Mouse (Mus musculus) stomach, postnatal 0 days (tissue): ENCODE measurements at regions not wholly inside any gene's neighbourhood (a gene's known extent, or its start where the extent isn't known, plus 50 kb on each side); places are given as distances from the start of the nearest gene placed in this dataset.

ENCODE experiments used
- ATAC-seq: fragments of 200-750 bp; cut with Nextera tagmentation; 2 replicates; pipeline ENCODE4 v1.8.0; 2017; ENCODE audit not compliant: low FRiP score, low TSS enrichment
- DNase-seq: peaks from one replicate; pipeline ENCODE4 v3.0.0-alpha.2; 2016; ENCODE audit warnings: low spot score
- H3K27ac ChIP-seq: fragments of 300-500 bp; sonication (generic); replicated peaks from 2 replicates; pipeline ENCODE4 v1.5.1; 2014; ENCODE audit warnings: mild to moderate bottlenecking, control low read depth
- H3K27me3 ChIP-seq: fragments of 300-500 bp; sonication (generic); 2 replicates; pipeline ENCODE4 v1.6.1; 2014; ENCODE audit warnings: low read length; ENCODE audit not compliant: control insufficient read depth, insufficient read depth
- H3K36me3 ChIP-seq: fragments of 300-500 bp; sonication (generic); 2 replicates; pipeline ENCODE4 v1.6.1; 2014; ENCODE audit warnings: low read length, mixed read lengths; ENCODE audit not compliant: control insufficient read depth, insufficient read depth
- H3K4me1 ChIP-seq: fragments of 300-500 bp; sonication (generic); replicated peaks from 2 replicates; pipeline ENCODE4 v1.6.1; 2014; ENCODE audit warnings: antibody characterized with exemption; ENCODE audit not compliant: control insufficient read depth, insufficient read depth
- H3K4me2 ChIP-seq: fragments of 300-500 bp; sonication (generic); replicated peaks from 2 replicates; pipeline ENCODE4 v1.6.1; 2014; ENCODE audit warnings: low read depth, mild to moderate bottlenecking, control low read depth, moderate library complexity
- H3K4me3 ChIP-seq: fragments of 300-500 bp; sonication (generic); 2 replicates; pipeline ENCODE4 v1.5.1; 2014; ENCODE audit warnings: low read depth, low read length, control low read depth
- H3K9ac ChIP-seq: fragments of 300-500 bp; sonication (generic); 2 replicates; pipeline ENCODE4 v1.6.1; 2014; ENCODE audit warnings: mild to moderate bottlenecking, low read length, control low read depth, mixed read lengths
- H3K9me3 ChIP-seq: fragments of 300-500 bp; sonication (generic); 2 replicates; pipeline ENCODE4 v1.6.1; 2016; ENCODE audit warnings: low read length; ENCODE audit not compliant: control insufficient read depth
- CTCF ChIP-seq: IDR thresholded peaks from 2 replicates; pipeline ENCODE4 v1.5.1; 2016; ENCODE audit warnings: antibody characterized with exemption, low read depth, mild to moderate bottlenecking, moderate library complexity
- EP300 ChIP-seq: optimal IDR thresholded peaks from 2 replicates; pipeline ENCODE3; 2016; ENCODE audit warnings: antibody characterized with exemption
- WGBS: fragments of 180-500 bp; shearing (Covaris S2); extraction: QIAGEN DNeasy Blood & Tissue Kit; methylation state at CpG from one replicate; pipeline ENCODE4 v1.1.7; 2014; 5-methylcytosine and 5-hydroxymethylcytosine counted together

DNA sequence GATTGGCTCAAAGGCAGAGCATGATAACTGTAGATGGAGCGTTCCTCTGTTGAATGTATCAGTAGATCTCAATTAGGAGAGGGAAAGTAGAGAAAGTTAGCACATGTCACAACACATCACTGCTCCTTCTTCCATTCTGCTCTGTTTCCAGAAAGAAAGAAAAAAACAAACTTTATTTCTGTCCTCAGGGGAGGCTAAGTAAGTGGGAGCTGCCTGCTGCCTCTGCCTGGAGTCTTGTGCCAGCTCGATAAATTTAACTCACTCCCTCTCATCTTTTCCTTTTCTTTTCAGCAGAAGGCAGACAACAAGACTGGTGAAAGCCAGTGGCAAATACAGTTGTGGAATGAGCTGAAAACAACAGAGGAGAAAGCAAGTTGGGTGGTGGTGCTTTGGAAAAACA, 517.5 kb upstream of the Gm21961 start:
- 58% methylated on average over 2 of the region's 2 CpGs for WGBS
- H3K27me3 ChIP-seq = no peaks in the 10 kb centered on the region
- TF ChIP-seq CTCF (no peak), EP300 (no peak)

GRCm38 (mm10) chr15:65502656-65503055, 488.0 kb upstream of the Gm21961 start:
- 69% methylated on average over 1 of the region's 1 CpGs for WGBS
- ATAC-seq = no peak
- TF ChIP-seq CTCF (no peak), EP300 (no peak)
- H3K4me1 ChIP-seq = no peaks in the 10 kb centered on the region
- no peaks in the 10 kb centered on the region for H3K9me3 ChIP-seq
- H3K36me3 ChIP-seq = no peaks in the 10 kb centered on the region
- no peak overlapping the region for H3K9ac ChIP-seq
- no peak overlapping the region for H3K4me3 ChIP-seq
- H3K4me2 ChIP-seq = no peak overlapping the region
- H3K27ac ChIP-seq = no peak overlapping the region
- H3K27me3 ChIP-seq = no peaks in the 10 kb centered on the region
- no peak for DNase-seq

More for the DNA sequence above, 517.5 kb upstream of the Gm21961 start:
- H3K9ac ChIP-seq = no peak overlapping the region
- H3K4me2 ChIP-seq = no peak overlapping the region
- no peak overlapping the region for H3K4me3 ChIP-seq
- no peak for DNase-seq
- no peak overlapping the region for H3K27ac ChIP-seq
- no peak for ATAC-seq
- H3K36me3 ChIP-seq = no peaks in the 10 kb centered on the region
- H3K9me3 ChIP-seq = no peaks in the 10 kb centered on the region
- H3K4me1 ChIP-seq = no peaks in the 10 kb centered on the region

DNA sequence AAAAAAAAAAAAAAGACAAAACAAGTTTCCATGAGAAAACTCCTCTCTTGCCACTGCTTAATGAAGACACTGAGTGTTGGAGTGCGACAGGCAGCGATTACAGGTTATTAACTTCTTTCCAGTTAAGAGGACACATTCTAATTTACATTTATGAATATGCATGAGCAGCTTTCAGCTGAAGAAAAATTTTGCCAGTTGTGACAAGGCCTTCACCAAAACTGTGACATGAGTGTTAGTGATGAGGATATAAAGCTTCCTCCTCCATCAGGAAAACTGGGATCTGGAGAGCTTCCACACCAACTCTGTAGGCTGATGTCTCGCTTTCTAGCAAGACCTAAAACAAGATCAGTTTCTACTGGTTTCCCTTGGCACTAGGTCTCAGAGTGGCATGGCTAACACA, 464.2 kb upstream of the Gm21961 start:
- no peaks in the 10 kb centered on the region for H3K9me3 ChIP-seq
- ATAC-seq (no peak), DNase-seq (no peak)
- TF ChIP-seq EP300 (no peak), CTCF (no peak)
- no peak overlapping the region for H3K4me3 ChIP-seq
- H3K27me3 ChIP-seq = no peaks in the 10 kb centered on the region
- H3K27ac ChIP-seq = no peak overlapping the region
- 88% methylated on average over 3 of the region's 3 CpGs for WGBS
- H3K9ac ChIP-seq = no peak overlapping the region
- no peaks in the 10 kb centered on the region for H3K4me1 ChIP-seq
- H3K4me2 ChIP-seq = no peak overlapping the region
- no peaks in the 10 kb centered on the region for H3K36me3 ChIP-seq

GRCm38 (mm10) chr15:65455203-65455816, 440.6 kb upstream of the Gm21961 start:
- Histone ChIP-seq H3K4me1 (no peaks in the 10 kb centered on the region), H3K4me2 (no peak overlapping the region), H3K27me3 (no peaks in the 10 kb centered on the region), H3K4me3 (no peak overlapping the region), H3K9ac (no peak overlapping the region), H3K36me3 (no peaks in the 10 kb centered on the region), H3K9me3 (no peaks in the 10 kb centered on the region), H3K27ac (no peak overlapping the region)
- TF ChIP-seq EP300 = no peak
- no peak for TF ChIP-seq CTCF
- 47% methylated on average over 2 of the region's 2 CpGs for WGBS
- no peak for ATAC-seq
- DNase-seq = no peak

- Histone ChIP-seq H3K27ac (no peak overlapping the region), H3K4me1 (no peaks in the 10 kb centered on the region), H3K36me3 (no peaks in the 10 kb centered on the region), H3K9ac (no peak overlapping the region), H3K9me3 (no peaks in the 10 kb centered on the region), H3K4me3 (no peak overlapping the region), H3K4me2 (no peak overlapping the region), H3K27me3 (no peaks in the 10 kb centered on the region)
- DNase-seq (no peak), ATAC-seq (no peak)
- no peak for TF ChIP-seq EP300
- TF ChIP-seq CTCF = no peak
- WGBS = 66% methylated on average over 4 of the region's 4 CpGs
Measured at GRCm38 (mm10) chr15:65452258-65453028, 437.7 kb upstream of the Gm21961 start.

GRCm38 (mm10) chr15:65419736-65420135, 405.0 kb upstream of the Gm21961 start:
- Histone ChIP-seq H3K9ac (no peak overlapping the region), H3K36me3 (no peaks in the 10 kb centered on the region), H3K4me1 (no peaks in the 10 kb centered on the region), H3K4me2 (no peak overlapping the region), H3K27me3 (no peaks in the 10 kb centered on the region), H3K9me3 (no peaks in the 10 kb centered on the region), H3K4me3 (no peak overlapping the region), H3K27ac (no peak overlapping the region)
- ATAC-seq = no peak
- WGBS = 67% methylated on average over 3 of the region's 3 CpGs
- no peak for DNase-seq
- no peak for TF ChIP-seq EP300
- TF ChIP-seq CTCF = no peak
